Mouse (Mus musculus) midbrain, embryonic 10.5 days (tissue): ENCODE measurements around the gene Tcp1. TPM values are rescaled to one million over a fixed set of nuclear protein-coding genes. Genes with fewer than 3 reads are reported as not detected.
"Not testable (repeated sequence)": the region's sequence is repeated elsewhere in the genome, so short reads cannot be mapped to it uniquely, and the experiment has no call there.

Experiments
- DNase-seq: peaks from one replicate; pipeline ENCODE4 v3.0.0-alpha.2; 2017; ENCODE audit warnings: low spot score
- H3K27ac ChIP-seq: fragments of 300-500 bp; sonication (generic); replicated peaks from 2 replicates; pipeline ENCODE4 v1.5.1; 2016; ENCODE audit warnings: mild to moderate bottlenecking
- H3K27me3 ChIP-seq: fragments of 300-500 bp; sonication (generic); 2 replicates; pipeline ENCODE4 v1.6.1; 2016; ENCODE audit warnings: low read depth, mild to moderate bottlenecking; ENCODE audit not compliant: poor library complexity, severe bottlenecking
- H3K36me3 ChIP-seq: fragments of 300-500 bp; sonication (generic); 2 replicates; pipeline ENCODE4 v1.6.1; 2016; ENCODE audit warnings: mild to moderate bottlenecking, moderate library complexity
- H3K4me1 ChIP-seq: fragments of 300-500 bp; sonication (generic); 2 replicates; pipeline ENCODE4 v1.6.1; 2016
- H3K4me3 ChIP-seq: fragments of 300-500 bp; sonication (generic); 2 replicates; pipeline ENCODE4 v1.5.1; 2016; ENCODE audit warnings: mild to moderate bottlenecking, moderate library complexity
- H3K9me3 ChIP-seq: fragments of 300-500 bp; sonication (generic); replicated peaks from 2 replicates; pipeline ENCODE4 v1.6.1; 2016; ENCODE audit warnings: mild to moderate bottlenecking
- WGBS: fragments of 180-500 bp; shearing (Covaris S2); methylation state at CpG from one replicate; pipeline ENCODE4 v1.1.7; 2016; 5-methylcytosine and 5-hydroxymethylcytosine counted together
- polyA plus RNA-seq: library from polyadenylated mRNA; unstranded; fragments of >200 nt; fragmentation: Nextera tagmentation; extraction: Ambion mirVana; gene quantifications from 2 replicates; pipeline ENCODE4 v1.2.1, GENCODE M21; 2016

Tcp1 gene
- polyA plus RNA-seq, 1 experiment from 2014 or later = 517 TPM

- Histone ChIP-seq H3K4me1 (peaks cover under 1% of the 10 kb centered on the region; the same call in 1 of the 2 replicates), H3K27ac (peak overlapping the region; percentile 52), H3K27me3 (no peaks in the 10 kb centered on the region), H3K36me3 (peaks cover 52% of the 10 kb centered on the region), H3K9me3 (no peaks in the 10 kb centered on the region), H3K4me3 (no peak overlapping the region)
- WGBS = 87% methylated on average over 5 of the region's 5 CpGs
- DNase-seq = no peak
Measured at GRCm38 (mm10) chr17:12897674-12898073, 17.8 kb upstream of the Tcp1 start.

- not testable (repeated sequence) for H3K4me3 ChIP-seq, DNase-seq
- H3K36me3 ChIP-seq = peaks cover 59% of the 10 kb centered on the region
Measured at GRCm38 (mm10) chr17:12898607-12899006, 16.9 kb upstream of the Tcp1 start.

GRCm38 (mm10) chr17:12902291-12902690 lies 13.2 kb upstream of the Tcp1 start:
- H3K4me3 ChIP-seq = no peak overlapping the region
- H3K9me3 ChIP-seq = no peaks in the 10 kb centered on the region
- H3K36me3 ChIP-seq = peaks cover 67% of the 10 kb centered on the region
- peaks cover 16% of the 10 kb centered on the region for H3K4me1 ChIP-seq
- no peaks in the 10 kb centered on the region for H3K27me3 ChIP-seq
- WGBS = 94% methylated on average over 6 of the region's 6 CpGs
- H3K27ac ChIP-seq = no peak overlapping the region
- no peak for DNase-seq

More at GRCm38 (mm10) chr17:12898607-12899006, 16.9 kb upstream of the Tcp1 start:
- H3K27ac ChIP-seq, H3K9me3 ChIP-seq, H3K27me3 ChIP-seq: not testable (repeated sequence)
- H3K4me1 ChIP-seq = peaks cover 10% of the 10 kb centered on the region
- WGBS = 40% methylated on average over 2 of the region's 2 CpGs

GRCm38 (mm10) chr17:12903372-12904333 lies 11.8 kb upstream of the Tcp1 start:
- Histone ChIP-seq H3K36me3 (peaks cover 65% of the 10 kb centered on the region), H3K4me1 (peaks cover 16% of the 10 kb centered on the region), H3K27ac (peak overlapping the region; percentile 78), H3K9me3 (no peaks in the 10 kb centered on the region), H3K27me3 (no peaks in the 10 kb centered on the region), H3K4me3 (no peak overlapping the region)
- DNase-seq = peak; percentile 65
- 29% methylated on average over 11 of the region's 12 CpGs for WGBS

- H3K27me3 ChIP-seq = no peaks in the 10 kb centered on the region
- DNase-seq = no peak
- H3K36me3 ChIP-seq = peaks cover 60% of the 10 kb centered on the region
- WGBS = 77% methylated on average over 1 of the region's 1 CpGs
- no peak overlapping the region for H3K4me3 ChIP-seq
- no peak overlapping the region for H3K27ac ChIP-seq
- peaks cover 16% of the 10 kb centered on the region for H3K4me1 ChIP-seq
- no peaks in the 10 kb centered on the region for H3K9me3 ChIP-seq
Measured at GRCm38 (mm10) chr17:12904349-12904748, 11.2 kb upstream of the Tcp1 start.

GRCm38 (mm10) chr17:12905810-12906209 lies 9.7 kb upstream of the Tcp1 start:
- WGBS = 98% methylated on average over 4 of the region's 4 CpGs
- Histone ChIP-seq H3K4me1 (peaks cover 16% of the 10 kb centered on the region), H3K4me3 (no peak overlapping the region), H3K9me3 (no peaks in the 10 kb centered on the region), H3K27me3 (no peaks in the 10 kb centered on the region), H3K36me3 (peaks cover 60% of the 10 kb centered on the region), H3K27ac (no peak overlapping the region)
- no peak for DNase-seq

GRCm38 (mm10) chr17:12906436-12906835 lies 9.1 kb upstream of the Tcp1 start:
- 92% methylated on average over 9 of the region's 9 CpGs for WGBS
- no peak for DNase-seq
- H3K4me3 ChIP-seq = no peak overlapping the region
- H3K4me1 ChIP-seq = peaks cover 16% of the 10 kb centered on the region
- H3K9me3 ChIP-seq = no peaks in the 10 kb centered on the region
- no peak overlapping the region for H3K27ac ChIP-seq
- no peaks in the 10 kb centered on the region for H3K27me3 ChIP-seq
- peaks cover 60% of the 10 kb centered on the region for H3K36me3 ChIP-seq

GRCm38 (mm10) chr17:12909361-12910280 lies 5.9 kb upstream of the Tcp1 start, which contains the start of gene Pnldc1:
Gene Pnldc1 (minus strand): TSS chr17:12910230.
- no peaks in the 10 kb centered on the region for H3K27me3 ChIP-seq
- H3K36me3 ChIP-seq = peaks cover 70% of the 10 kb centered on the region
- H3K9me3 ChIP-seq = no peaks in the 10 kb centered on the region
- H3K4me1 ChIP-seq = no peaks in the 10 kb centered on the region
- no peak within 1 kb of the TSS for H3K4me3 ChIP-seq
- 81% methylated on average over 35 of the region's 35 CpGs for WGBS
- 0 out of 2 replicates have a peak within 1 kb of the TSS, but pooled peaks have one; percentile 17 for H3K27ac ChIP-seq
- DNase-seq = no peak

- Histone ChIP-seq H3K27ac (no peak overlapping the region), H3K27me3 (no peaks in the 10 kb centered on the region), H3K4me1 (peaks cover 7% of the 10 kb centered on the region), H3K9me3 (no peaks in the 10 kb centered on the region), H3K4me3 (no peak overlapping the region), H3K36me3 (peaks cover 64% of the 10 kb centered on the region)
- no peak for DNase-seq
- WGBS = 91% methylated on average over 8 of the region's 8 CpGs
Measured at GRCm38 (mm10) chr17:12910391-12910790, 5.1 kb upstream of the Tcp1 start.

- WGBS = under 1% methylated on average over 56 of the region's 56 CpGs
- H3K27me3 ChIP-seq = no peaks in the 10 kb centered on the region
- DNase-seq = peak; percentile 100
- no peaks in the 10 kb centered on the region for H3K9me3 ChIP-seq
- H3K27ac ChIP-seq = peak within 1 kb of the TSS; percentile 99
- peak within 1 kb of the TSS; percentile 96 for H3K4me3 ChIP-seq
- H3K4me1 ChIP-seq = peaks cover 18% of the 10 kb centered on the region
- peaks cover 73% of the 10 kb centered on the region for H3K36me3 ChIP-seq
Measured at GRCm38 (mm10) chr17:12915881-12916583, 531 bp downstream of the Tcp1 start, which contains the start of gene Mrpl18. Gene Mrpl18 (minus strand): TSS chr17:12916345.

GRCm38 (mm10) chr17:12916588-12917380 lies 1.3 kb downstream of the Tcp1 start:
- H3K27ac ChIP-seq = peak overlapping the region; percentile 99
- peaks cover 73% of the 10 kb centered on the region for H3K36me3 ChIP-seq

More at GRCm38 (mm10) chr17:12916588-12917380, 1.3 kb downstream of the Tcp1 start:
- peak overlapping the region; percentile 96 for H3K4me3 ChIP-seq
- H3K4me1 ChIP-seq = peaks cover 18% of the 10 kb centered on the region
- WGBS = under 1% methylated on average over 40 of the region's 40 CpGs
- H3K27me3 ChIP-seq = no peaks in the 10 kb centered on the region
- DNase-seq = no peak
- no peaks in the 10 kb centered on the region for H3K9me3 ChIP-seq
